Mouse (Mus musculus) gastrocnemius, adult 2 months (tissue): Measurements from ENCODE around the gene Ndufb11. TPM values are rescaled to one million over a fixed set of nuclear protein-coding genes. Genes with fewer than 3 reads are reported as not detected.

Experiments
- DNase-seq: peaks from one replicate; pipeline ENCODE4 v3.0.0; 2022
- H3K27ac ChIP-seq: fragments of 200-600 bp; 2 replicates; pipeline ENCODE4 v1.8.1; 2022; ENCODE audit warnings: mild to moderate bottlenecking
- H3K4me3 ChIP-seq: fragments of 200-600 bp; 2 replicates; pipeline ENCODE4 v1.8.1; 2022; ENCODE audit warnings: mild to moderate bottlenecking, moderate library complexity
- CTCF ChIP-seq: fragments of 200-600 bp; IDR thresholded peaks from 2 replicates; pipeline ENCODE4 v1.8.1; 2022; ENCODE audit warnings: antibody characterized with exemption, mild to moderate bottlenecking, moderate library complexity
- intact Hi-C: fragments of 180-260 bp; cut with DNase I; formaldehyde crosslinking; loops from one replicate; pipeline ENCODE4 v1.15.1; 2025
- long read RNA-seq, 2 experiments: library from polyadenylated mRNA; stranded (forward); transcript quantifications; one replicate each; pipeline ENCODE4 v2.0.0; 2021
- total RNA-seq, 2 experiments: library from RNA; stranded (reverse); gene quantifications; 2 replicates each; pipeline ENCODE4 v1.2.3; 2021

Ndufb11 gene
- total RNA-seq: 100 to 1,000 TPM; 399 to 541 TPM
- long read RNA-seq, experiment 1, transcript Ndufb11-201 (3 exons, 908 nt): major isoform, 371 of 380 reads
- long read RNA-seq, experiment 1, partial matches to known transcripts: 4 of 380 reads
- long read RNA-seq, experiment 1, other reads (novel, unspliced or antisense): 5 of 380 reads
- long read RNA-seq, experiment 2, transcript Ndufb11-201 (3 exons, 908 nt): major isoform, 639 of 657 reads
- long read RNA-seq, experiment 2, partial matches to known transcripts: 5 of 657 reads
- long read RNA-seq, experiment 2, other reads (novel, unspliced or antisense): 13 of 657 reads

GRCm38 (mm10) chrX:20617176-20617902 lies at the start of gene Ndufb11, which contains the start of gene Rbm10:
Gene Ndufb11, minus strand, starts transcription at chrX:20617619.
Gene Rbm10, plus strand, starts transcription at chrX:20617503.
- intact Hi-C loops: no loop called here

GRCm38 (mm10) chrX:20663444-20663790 lies 46.0 kb upstream of the Ndufb11 start:
- intact Hi-C loops: loop anchor here (10.0 kb wide), 1 partner anchor 281 kb away; no protein-coding TSS in a partner anchor
- Histone ChIP-seq H3K27ac (peak overlapping the region; percentile 93), H3K4me3 (peak overlapping the region; percentile 75)
- TF ChIP-seq CTCF: no peak
- no peak for DNase-seq

More at GRCm38 (mm10) chrX:20617176-20617902, at the start of gene Ndufb11, which contains the start of gene Rbm10:
- Histone ChIP-seq H3K27ac (peak within 1 kb of the TSS; percentile 94), H3K4me3 (peak within 1 kb of the TSS; percentile 85)
- peak; percentile 87 for DNase-seq
- no peak for TF ChIP-seq CTCF

GRCm38 (mm10) chrX:20662716-20663443 lies 45.5 kb upstream of the Ndufb11 start:
- Histone ChIP-seq H3K27ac (peak overlapping the region; percentile 93), H3K4me3 (peak overlapping the region; percentile 75)
- peak; percentile 86 for DNase-seq
- TF ChIP-seq CTCF: peak; percentile 69
- intact Hi-C loops: loop anchor here (1.0 to 10.0 kb wide), 3 partner anchors 108 to 282 kb away; no protein-coding TSS in a partner anchor

- intact Hi-C loops: loop anchor here (1.0 to 10.0 kb wide), 3 partner anchors 109 to 282 kb away; no protein-coding TSS in a partner anchor
- H3K27ac ChIP-seq: no peak overlapping the region
- H3K4me3 ChIP-seq: no peak overlapping the region
- no peak for TF ChIP-seq CTCF
- DNase-seq: no peak
Measured at GRCm38 (mm10) chrX:20662317-20662715, 44.9 kb upstream of the Ndufb11 start.

- DNase-seq: no peak
- Histone ChIP-seq H3K27ac (peak overlapping the region; percentile 85), H3K4me3 (peak overlapping the region; percentile 73)
- intact Hi-C loops: no loop called here
- TF ChIP-seq CTCF: no peak
Measured at GRCm38 (mm10) chrX:20658891-20659406, 41.5 kb upstream of the Ndufb11 start.

GRCm38 (mm10) chrX:20658026-20658652 lies 40.7 kb upstream of the Ndufb11 start, which contains the start of gene Uba1:
Gene Uba1, plus strand, starts transcription at chrX:20658326.
- TF ChIP-seq CTCF: no peak
- intact Hi-C loops: no loop called here
- peak within 1 kb of the TSS; percentile 73 for H3K4me3 ChIP-seq
- peak within 1 kb of the TSS; percentile 85 for H3K27ac ChIP-seq
- peak; percentile 76 for DNase-seq

- TF ChIP-seq CTCF: no peak
- Histone ChIP-seq H3K27ac (no peak overlapping the region), H3K4me3 (peak overlapping the region; percentile 73)
- no peak for DNase-seq
- intact Hi-C loops: no loop called here
Measured at GRCm38 (mm10) chrX:20657593-20657992, 40.2 kb upstream of the Ndufb11 start.

- DNase-seq: no peak
- intact Hi-C loops: no loop called here
- no peak for TF ChIP-seq CTCF
- Histone ChIP-seq H3K27ac (no peak overlapping the region), H3K4me3 (no peak overlapping the region)
Measured at GRCm38 (mm10) chrX:20644780-20645179, 27.4 kb upstream of the Ndufb11 start.

GRCm38 (mm10) chrX:20638141-20638540 lies 20.7 kb upstream of the Ndufb11 start:
- intact Hi-C loops: no loop called here
- Histone ChIP-seq H3K27ac (no peak overlapping the region), H3K4me3 (no peak overlapping the region)
- DNase-seq: no peak
- no peak for TF ChIP-seq CTCF

- peak; percentile 48 for DNase-seq
- H3K4me3 ChIP-seq: peak overlapping the region; percentile 85
- intact Hi-C loops: no loop called here
Measured at GRCm38 (mm10) chrX:20617903-20618399, 532 bp upstream of the Ndufb11 start.

GRCm38 (mm10) chrX:20616861-20617175 lies 601 bp downstream of the Ndufb11 start:
- no peak for DNase-seq
- intact Hi-C loops: no loop called here
- Histone ChIP-seq H3K27ac (peak overlapping the region; percentile 94), H3K4me3 (peak overlapping the region; percentile 85)
- no peak for TF ChIP-seq CTCF

More at GRCm38 (mm10) chrX:20617903-20618399, 532 bp upstream of the Ndufb11 start:
- peak overlapping the region; percentile 94 for H3K27ac ChIP-seq
- no peak for TF ChIP-seq CTCF

GRCm38 (mm10) chrX:20608500-20608899 lies 8.9 kb downstream of the Ndufb11 start:
- no peak overlapping the region for H3K27ac ChIP-seq
- H3K4me3 ChIP-seq: no peak overlapping the region
- no peak for DNase-seq
- intact Hi-C loops: no loop called here
- no peak for TF ChIP-seq CTCF
